Mouse (Mus musculus): ENCODE measurements at regions not wholly inside any gene's neighbourhood (a gene's known extent, or its start where the extent isn't known, plus 50 kb on each side); places are given as distances from the start of the nearest gene placed in this dataset.

GRCm38 (mm10) chr14:46517258-46517657 lies 126.8 kb upstream of the Bmp4 start:
- no peak for DNase-seq (ENCODE audit: low read depth)

GRCm38 (mm10) chr14:46516285-46516684 lies 125.8 kb upstream of the Bmp4 start:
- no peak for DNase-seq (ENCODE audit: low read depth)

- DNase-seq (ENCODE audit: low read depth), result no peak
Measured at GRCm38 (mm10) chr14:46514262-46514932, 123.9 kb upstream of the Bmp4 start.

GRCm38 (mm10) chr14:46512118-46512517 lies 121.6 kb upstream of the Bmp4 start:
- peak; percentile 17 for DNase-seq (ENCODE audit: low read depth)

- DNase-seq (ENCODE audit: low read depth), result no peak
Measured at GRCm38 (mm10) chr14:46508871-46509270, 118.4 kb upstream of the Bmp4 start.

GRCm38 (mm10) chr14:46505266-46505665 lies 114.8 kb upstream of the Bmp4 start:
- no peak for DNase-seq (ENCODE audit: low read depth)

- no peak for DNase-seq (ENCODE audit: low read depth)
Measured at GRCm38 (mm10) chr14:46491601-46492000, 101.1 kb upstream of the Bmp4 start.

GRCm38 (mm10) chr14:46491182-46491581 lies 100.7 kb upstream of the Bmp4 start:
- no peak for DNase-seq (ENCODE audit: low read depth)

GRCm38 (mm10) chr14:46487551-46487950 lies 97.1 kb upstream of the Bmp4 start:
- DNase-seq (ENCODE audit: low read depth), result no peak

- DNase-seq (ENCODE audit: low read depth), result no peak
Measured at GRCm38 (mm10) chr14:46480396-46480795, 89.9 kb upstream of the Bmp4 start.

- DNase-seq (ENCODE audit: low read depth), result no peak
Measured at GRCm38 (mm10) chr14:46475945-46476344, 85.5 kb upstream of the Bmp4 start.

- no peak for DNase-seq (ENCODE audit: low read depth)
Measured at GRCm38 (mm10) chr14:46462967-46463366, 72.5 kb upstream of the Bmp4 start.

GRCm38 (mm10) chr14:46461960-46462359 lies 71.5 kb upstream of the Bmp4 start:
- no peak for DNase-seq (ENCODE audit: low read depth)

GRCm38 (mm10) chr14:46454500-46454899 lies 64.0 kb upstream of the Bmp4 start:
- DNase-seq (ENCODE audit: low read depth), result no peak

- DNase-seq (ENCODE audit: low read depth), result no peak
Measured at GRCm38 (mm10) chr14:46441696-46442095, 51.2 kb upstream of the Bmp4 start.

All from gonadal fat pad, adult 2 months (tissue).